Mouse (Mus musculus): ENCODE data around the gene Olfr684. TPM values are rescaled to one million over a fixed set of nuclear protein-coding genes. Genes with fewer than 3 reads are reported as not detected.

Olfr684 gene
- not detected in 2 replicates for polyA plus RNA-seq (2012; rRNA removed)

- TF ChIP-seq CTCF (IDR thresholded peaks at IDR 0.05; ENCODE audit: insufficient read depth, low read length) (no peak), POLR2A (IDR thresholded peaks at IDR 0.05; ENCODE audit: borderline replicate concordance, extremely low read depth, low read depth, low read length) (no peak)
- no peak for DNase-seq
- WGBS = 60% methylated on average over 1 of the region's 1 CpGs
- Histone ChIP-seq H3K4me1 (ENCODE audit: control insufficient read depth, insufficient read depth, low read length) (no peaks in the 10 kb centered on the region), H3K4me3 (replicated peaks; ENCODE audit: extremely low read depth, low read depth, low read length) (no peak within 1 kb of the TSS)
These were observed at the start of gene Olfr684 for GRCm38 (mm10) chr7:105163553-105163952. TSS of gene Olfr684 (minus strand) at chr7:105163653.

GRCm38 (mm10) chr7:105207385-105207784 lies 43.9 kb upstream of the Olfr684 start, which contains the start of gene Olfr686:
TSS of gene Olfr686 (minus strand) at chr7:105207485.
- no peaks in the 10 kb centered on the region for H3K4me1 ChIP-seq (ENCODE audit: control insufficient read depth, insufficient read depth, low read length)

GRCm38 (mm10) chr7:105185912-105186311 lies 22.5 kb upstream of the Olfr684 start, which contains the start of gene Olfr685:
TSS of gene Olfr685 (minus strand) at chr7:105186012.
- WGBS = 82% methylated on average over 1 of the region's 1 CpGs
- Histone ChIP-seq H3K4me3 (replicated peaks; ENCODE audit: extremely low read depth, low read depth, low read length) (no peak within 1 kb of the TSS), H3K4me1 (ENCODE audit: control insufficient read depth, insufficient read depth, low read length) (no peaks in the 10 kb centered on the region)
- DNase-seq = no peak
- no peak for TF ChIP-seq CTCF (IDR thresholded peaks at IDR 0.05; ENCODE audit: insufficient read depth, low read length)
- no peak for TF ChIP-seq POLR2A (IDR thresholded peaks at IDR 0.05; ENCODE audit: borderline replicate concordance, extremely low read depth, low read depth, low read length)

More at GRCm38 (mm10) chr7:105207385-105207784, 43.9 kb upstream of the Olfr684 start, which contains the start of gene Olfr686:
- DNase-seq = no peak
- TF ChIP-seq CTCF (IDR thresholded peaks at IDR 0.05; ENCODE audit: insufficient read depth, low read length) = no peak
- TF ChIP-seq POLR2A (IDR thresholded peaks at IDR 0.05; ENCODE audit: borderline replicate concordance, extremely low read depth, low read depth, low read length) = no peak
- H3K4me3 ChIP-seq (replicated peaks; ENCODE audit: extremely low read depth, low read depth, low read length) = no peak within 1 kb of the TSS

GRCm38 (mm10) chr7:105170773-105171172 lies 7.3 kb upstream of the Olfr684 start:
- H3K4me3 ChIP-seq (replicated peaks; ENCODE audit: extremely low read depth, low read depth, low read length) = no peak overlapping the region
- 37% methylated on average over 4 of the region's 4 CpGs for WGBS
- no peak for DNase-seq

GRCm38 (mm10) chr7:105146912-105147311 lies 16.5 kb downstream of the Olfr684 start, which contains the start of gene Olfr683:
TSS of gene Olfr683 (minus strand) at chr7:105147012.
- WGBS = 43% methylated on average over 1 of the region's 1 CpGs
- TF ChIP-seq CTCF (IDR thresholded peaks at IDR 0.05; ENCODE audit: insufficient read depth, low read length) (no peak), POLR2A (IDR thresholded peaks at IDR 0.05; ENCODE audit: borderline replicate concordance, extremely low read depth, low read depth, low read length) (no peak)

More at GRCm38 (mm10) chr7:105170773-105171172, 7.3 kb upstream of the Olfr684 start:
- TF ChIP-seq CTCF (IDR thresholded peaks at IDR 0.05; ENCODE audit: insufficient read depth, low read length) (no peak), POLR2A (IDR thresholded peaks at IDR 0.05; ENCODE audit: borderline replicate concordance, extremely low read depth, low read depth, low read length) (no peak)
- no peaks in the 10 kb centered on the region for H3K4me1 ChIP-seq (ENCODE audit: control insufficient read depth, insufficient read depth, low read length)

GRCm38 (mm10) chr7:105141275-105141674 lies 22.2 kb downstream of the Olfr684 start:
- no peak for TF ChIP-seq CTCF (IDR thresholded peaks at IDR 0.05; ENCODE audit: insufficient read depth, low read length)
- TF ChIP-seq POLR2A (IDR thresholded peaks at IDR 0.05; ENCODE audit: borderline replicate concordance, extremely low read depth, low read depth, low read length) = no peak
- WGBS = 48% methylated on average over 2 of the region's 2 CpGs
- no peak for DNase-seq
- Histone ChIP-seq H3K4me1 (ENCODE audit: control insufficient read depth, insufficient read depth, low read length) (no peaks in the 10 kb centered on the region), H3K4me3 (replicated peaks; ENCODE audit: extremely low read depth, low read depth, low read length) (no peak overlapping the region)

More at GRCm38 (mm10) chr7:105146912-105147311, 16.5 kb downstream of the Olfr684 start, which contains the start of gene Olfr683:
- Histone ChIP-seq H3K4me3 (replicated peaks; ENCODE audit: extremely low read depth, low read depth, low read length) (no peak within 1 kb of the TSS), H3K4me1 (ENCODE audit: control insufficient read depth, insufficient read depth, low read length) (no peaks in the 10 kb centered on the region)
- DNase-seq = no peak

- DNase-seq = no peak
- Histone ChIP-seq H3K4me1 (ENCODE audit: control insufficient read depth, insufficient read depth, low read length) (no peaks in the 10 kb centered on the region), H3K4me3 (replicated peaks; ENCODE audit: extremely low read depth, low read depth, low read length) (no peak within 1 kb of the TSS)
- no peak for TF ChIP-seq CTCF (IDR thresholded peaks at IDR 0.05; ENCODE audit: insufficient read depth, low read length)
- no peak for TF ChIP-seq POLR2A (IDR thresholded peaks at IDR 0.05; ENCODE audit: borderline replicate concordance, extremely low read depth, low read depth, low read length)
These were observed 46.9 kb downstream of the Olfr684 start, which contains the start of gene Olfr681 for GRCm38 (mm10) chr7:105116536-105116935. TSS of gene Olfr681 (plus strand) at chr7:105116836.

Other genes with a start within 250 kb of the Olfr684 start
- gene Olfr667, start 242.2 kb downstream of the Olfr684 start, polyA plus RNA-seq (2012; rRNA removed) = not detected in 2 replicates
- gene Olfr668, start 235.6 kb downstream of the Olfr684 start, polyA plus RNA-seq (2012; rRNA removed) = not detected in 2 replicates
- gene Olfr669, start 229.4 kb downstream of the Olfr684 start, polyA plus RNA-seq (2012; rRNA removed) = not detected in 2 replicates
- gene Olfr670, start 201.0 kb downstream of the Olfr684 start, polyA plus RNA-seq (2012; rRNA removed) = not detected in 2 replicates
- gene Olfr671, start 184.5 kb downstream of the Olfr684 start, polyA plus RNA-seq (2012; rRNA removed) = not detected in 2 replicates
- gene Olfr672, start 161.6 kb downstream of the Olfr684 start, polyA plus RNA-seq (2012; rRNA removed) = not detected in 2 replicates
- gene Olfr675, start 135.2 kb downstream of the Olfr684 start, polyA plus RNA-seq (2012; rRNA removed) = not detected in 2 replicates
- gene Olfr676, start 131.0 kb downstream of the Olfr684 start, polyA plus RNA-seq (2012; rRNA removed) = not detected in 2 replicates
- not detected in 2 replicates for gene Olfr677, start 112.3 kb downstream of the Olfr684 start, polyA plus RNA-seq (2012; rRNA removed)
- gene Olfr678, start 99.2 kb downstream of the Olfr684 start, polyA plus RNA-seq (2012; rRNA removed) = not detected in 2 replicates
- not detected in 2 replicates for gene Olfr679, start 82.4 kb downstream of the Olfr684 start, polyA plus RNA-seq (2012; rRNA removed)
- gene Olfr680-ps1, start 70.8 kb downstream of the Olfr684 start, polyA plus RNA-seq (2012; rRNA removed) = not detected in 2 replicates
- not detected in 2 replicates for gene Olfr681, start 46.8 kb downstream of the Olfr684 start, polyA plus RNA-seq (2012; rRNA removed)
- not detected in 2 replicates for gene Olfr683, start 16.6 kb downstream of the Olfr684 start, polyA plus RNA-seq (2012; rRNA removed)
- gene Olfr685, start 22.4 kb upstream of the Olfr684 start, polyA plus RNA-seq (2012; rRNA removed) = not detected in 2 replicates
- not detected in 2 replicates for gene Olfr686, start 43.8 kb upstream of the Olfr684 start, polyA plus RNA-seq (2012; rRNA removed)
- gene Olfr688, start 124.4 kb upstream of the Olfr684 start, polyA plus RNA-seq (2012; rRNA removed) = not detected in 2 replicates
- gene Olfr689, start 147.5 kb upstream of the Olfr684 start, polyA plus RNA-seq (2012; rRNA removed) = not detected in 2 replicates
- gene Olfr690, start 170.5 kb upstream of the Olfr684 start, polyA plus RNA-seq (2012; rRNA removed) = not detected in 2 replicates
- gene Olfr691, start 178.6 kb upstream of the Olfr684 start, polyA plus RNA-seq (2012; rRNA removed) = not detected in 2 replicates
- gene Olfr692, start 204.6 kb upstream of the Olfr684 start, polyA plus RNA-seq (2012; rRNA removed) = not detected in 2 replicates
- not detected in 2 replicates for gene Gm5901, start 211.4 kb upstream of the Olfr684 start, polyA plus RNA-seq (2012; rRNA removed)
- gene Fam160a2, start 236.4 kb upstream of the Olfr684 start, polyA plus RNA-seq (2012; rRNA removed) = 46.7 and 57.9 TPM in 2 replicates
- gene Cnga4, start 240.9 kb upstream of the Olfr684 start, polyA plus RNA-seq (2012; rRNA removed) = 0.12 and 0.14 TPM in 2 replicates